In the genomic region with DNA sequence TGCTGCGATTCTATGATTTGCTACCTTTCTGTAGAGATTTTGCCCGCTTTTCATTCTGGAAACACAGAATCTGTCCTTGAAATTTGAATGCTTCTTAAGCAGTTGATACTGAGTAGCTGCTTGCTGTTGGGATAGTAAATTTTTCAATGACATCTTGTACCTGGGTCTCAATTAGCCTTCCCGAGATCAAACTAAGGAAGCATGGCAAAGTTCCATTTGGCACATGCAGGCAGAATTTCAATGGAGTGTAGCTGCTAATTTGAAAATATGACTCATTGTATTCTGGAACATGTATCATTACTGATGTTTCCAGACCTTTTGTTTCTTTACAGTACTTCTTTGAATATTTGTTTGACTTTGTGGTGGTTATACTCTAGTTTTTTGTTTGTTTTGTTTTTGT, we compare ENCODE assay signal across 7 mouse cellular contexts.
"Had no signal": no experiment of that assay in that cellular context is flagged by ENCODE, and none has a peak within 500 bp of the region (broad histone marks: within the 10 kb centered on the region; RNA-seq: fewer than 3 reads in every experiment).

No protein-coding gene starts in this region.

- DNase-seq: kidney, adult 8-10 months; kidney, postnatal 10 days; kidney, postnatal 4 days; liver, embryonic 13.5 days; lung, embryonic 14.5 days; thymus, adult 18-20 months; thymus, postnatal 36 days had no signal
